Mouse (Mus musculus): ENCODE data around the gene Endou. TPM values are rescaled to one million over a fixed set of nuclear protein-coding genes. Genes with fewer than 3 reads are reported as not detected.

The Endou gene
- polyA plus RNA-seq, 1 experiment from 2014 or later: 0.31 TPM

DNA sequence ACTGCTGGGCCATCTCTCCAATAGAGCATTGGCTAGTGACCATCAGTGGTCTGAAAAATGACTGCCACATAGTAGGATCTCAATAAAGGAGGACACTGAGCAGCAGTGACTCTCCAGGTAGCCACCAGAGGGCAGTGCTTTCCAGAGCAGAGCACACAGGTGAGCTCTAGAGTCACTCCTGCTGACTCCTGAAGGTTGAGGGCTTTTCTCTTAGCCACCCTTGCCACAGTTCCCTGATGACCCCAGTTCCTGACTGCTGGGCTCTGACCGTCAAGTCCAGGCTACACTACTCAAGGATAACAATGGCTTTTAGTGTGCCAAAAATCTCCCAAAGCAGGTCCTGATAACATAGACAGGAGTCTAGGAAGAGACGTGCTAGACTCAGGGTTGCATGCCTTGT is 20.5 kb upstream of the Endou start:
- Histone ChIP-seq H3K36me3 (no peaks in the 10 kb centered on the region), H3K4me1 (replicated peaks) (peaks cover 41% of the 10 kb centered on the region), H3K4me2 (replicated peaks) (no peak overlapping the region), H3K27ac (no peak overlapping the region), H3K9me3 (no peaks in the 10 kb centered on the region), H3K4me3 (replicated peaks) (no peak overlapping the region), H3K9ac (replicated peaks) (no peak overlapping the region), H3K27me3 (0 out of 2 replicates have a peak, but pooled peaks cover 2% of the 10 kb centered on the region)
- no peak for ATAC-seq
- WGBS: 83% methylated on average over 2 of the region's 2 CpGs

DNA sequence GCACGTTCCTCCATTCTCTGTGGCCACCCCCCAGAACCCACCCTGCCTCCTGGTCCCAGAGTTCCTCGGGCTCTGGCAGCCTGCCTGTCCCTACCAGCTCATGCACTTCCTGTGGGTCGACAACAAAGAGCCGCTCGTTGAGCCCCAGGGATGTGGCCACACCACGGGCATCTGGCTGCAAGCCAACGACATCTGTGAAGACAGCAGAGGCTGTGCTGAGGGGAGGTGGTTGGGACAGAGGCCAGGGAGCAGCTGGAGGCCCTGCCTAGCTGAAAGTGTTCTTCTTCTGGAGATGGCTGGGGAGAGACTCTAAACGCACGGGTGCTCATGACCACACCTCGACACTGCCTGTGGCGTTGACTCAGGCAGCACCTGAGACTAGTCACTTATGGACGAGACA is 19.6 kb upstream of the Endou start:
- Histone ChIP-seq H3K27ac (peak overlapping the region; percentile 63), H3K4me1 (replicated peaks) (peaks cover 39% of the 10 kb centered on the region), H3K36me3 (no peaks in the 10 kb centered on the region), H3K27me3 (0 out of 2 replicates have a peak, but pooled peaks cover 2% of the 10 kb centered on the region), H3K9ac (replicated peaks) (no peak overlapping the region), H3K9me3 (no peaks in the 10 kb centered on the region), H3K4me3 (replicated peaks) (no peak overlapping the region), H3K4me2 (replicated peaks) (no peak overlapping the region)
- peak; percentile 85 for ATAC-seq
- 28% methylated on average over 12 of the region's 12 CpGs for WGBS

DNA sequence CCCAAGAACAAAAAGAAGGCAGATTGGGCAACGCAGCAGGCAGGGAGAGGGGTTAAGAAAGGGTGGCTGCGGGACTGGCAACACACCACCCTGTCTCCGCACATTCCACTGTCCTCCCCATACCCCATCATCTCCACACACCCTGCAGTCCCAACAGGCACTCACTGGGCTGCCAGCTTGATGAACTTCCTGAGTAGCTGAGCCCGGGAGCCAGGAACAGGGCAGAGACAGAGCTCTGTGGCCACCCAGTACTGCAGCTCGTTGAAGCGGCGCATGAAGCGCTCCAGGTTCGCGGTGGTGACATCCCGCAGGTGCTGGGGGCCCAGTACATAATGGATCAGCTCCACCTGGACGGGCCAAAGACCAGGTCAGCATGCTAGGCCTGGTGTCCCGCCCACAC is 18.7 kb upstream of the Endou start:
- 94% methylated on average over 13 of the region's 13 CpGs for WGBS

DNA sequence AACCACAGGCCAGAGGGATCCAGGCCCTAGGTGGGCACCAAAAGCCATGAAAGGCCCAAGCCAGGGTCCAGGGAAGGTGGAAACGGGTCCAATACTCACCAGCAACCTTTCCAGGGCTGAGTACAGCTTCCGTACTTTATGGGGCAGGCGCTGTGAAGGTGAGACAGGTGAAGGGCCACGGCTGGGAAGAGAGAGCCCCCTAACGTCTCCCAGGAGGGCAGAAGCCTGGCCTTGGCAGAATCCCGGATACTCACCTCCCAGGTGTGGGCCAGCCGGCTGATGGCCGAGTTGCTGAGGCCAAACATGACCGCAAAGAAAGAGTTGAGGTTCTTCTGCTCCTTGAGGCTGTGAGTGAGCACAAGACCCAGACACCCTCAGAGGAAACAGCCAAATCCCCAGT is 18.3 kb upstream of the Endou start:
- WGBS: 96% methylated on average over 9 of the region's 9 CpGs
- Histone ChIP-seq H3K27ac (no peak overlapping the region), H3K4me3 (replicated peaks) (no peak overlapping the region), H3K4me2 (replicated peaks) (no peak overlapping the region), H3K9ac (replicated peaks) (no peak overlapping the region), H3K27me3 (0 out of 2 replicates have a peak, but pooled peaks cover 2% of the 10 kb centered on the region), H3K36me3 (no peaks in the 10 kb centered on the region), H3K9me3 (no peaks in the 10 kb centered on the region), H3K4me1 (replicated peaks) (peaks cover 41% of the 10 kb centered on the region)
- ATAC-seq: no peak

More for the DNA sequence above, 18.7 kb upstream of the Endou start:
- peak overlapping the region; percentile 63; the same call in 1 of the 2 replicates for H3K27ac ChIP-seq
- 0 out of 2 replicates have a peak, but pooled peaks cover 2% of the 10 kb centered on the region for H3K27me3 ChIP-seq
- H3K4me1 ChIP-seq (replicated peaks): peaks cover 39% of the 10 kb centered on the region
- H3K36me3 ChIP-seq: no peaks in the 10 kb centered on the region
- H3K4me3 ChIP-seq (replicated peaks): no peak overlapping the region
- H3K4me2 ChIP-seq (replicated peaks): no peak overlapping the region
- no peak overlapping the region for H3K9ac ChIP-seq (replicated peaks)
- ATAC-seq: no peak
- no peaks in the 10 kb centered on the region for H3K9me3 ChIP-seq

DNA sequence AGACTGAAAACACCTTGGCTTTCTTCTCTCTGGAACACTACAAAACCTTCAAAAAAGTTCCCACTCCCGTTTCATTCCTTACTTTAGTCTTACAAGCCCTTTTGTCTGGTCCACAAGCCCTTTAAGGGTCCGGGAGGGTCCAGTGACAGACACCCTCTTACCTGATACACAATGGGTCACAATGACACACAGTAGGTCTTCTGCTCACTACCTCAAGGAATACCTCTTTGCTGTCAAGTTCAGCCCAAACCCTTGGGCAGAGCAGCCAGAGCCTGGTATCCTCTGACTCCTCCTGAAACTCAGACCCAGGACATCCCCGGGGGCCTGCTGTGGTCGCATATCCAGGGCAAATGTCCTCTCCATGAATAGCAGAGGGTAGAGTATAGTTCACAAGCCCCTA is 17.8 kb upstream of the Endou start:
- Histone ChIP-seq H3K9me3 (no peaks in the 10 kb centered on the region), H3K36me3 (no peaks in the 10 kb centered on the region), H3K4me3 (replicated peaks) (no peak overlapping the region), H3K27me3 (0 out of 2 replicates have a peak, but pooled peaks cover 2% of the 10 kb centered on the region), H3K4me2 (replicated peaks) (no peak overlapping the region), H3K27ac (no peak overlapping the region), H3K9ac (replicated peaks) (no peak overlapping the region), H3K4me1 (replicated peaks) (peaks cover 36% of the 10 kb centered on the region)
- 79% methylated on average over 4 of the region's 4 CpGs for WGBS
- ATAC-seq: no peak

DNA sequence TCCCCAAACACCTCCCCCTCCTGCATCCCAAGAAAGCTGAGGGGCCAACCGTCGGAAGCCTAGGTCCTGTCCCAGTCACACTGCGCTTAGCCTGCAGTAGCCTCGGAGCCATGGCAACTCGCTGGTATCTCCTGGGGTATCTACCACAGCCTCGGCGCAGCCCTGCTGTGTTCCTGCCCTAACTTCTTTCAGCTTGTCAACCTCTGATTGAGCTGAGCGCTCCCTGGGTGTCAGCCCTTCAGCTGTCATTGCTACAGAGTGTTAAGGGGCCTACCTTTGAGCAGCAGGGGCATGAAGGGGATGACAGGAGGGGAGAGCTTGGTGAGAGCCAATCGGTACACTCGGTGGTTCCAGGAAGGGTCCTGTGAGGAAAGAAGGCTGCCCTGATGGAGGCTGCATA is 17.2 kb upstream of the Endou start:
- Histone ChIP-seq H3K27ac (no peak overlapping the region), H3K4me1 (replicated peaks) (peaks cover 34% of the 10 kb centered on the region), H3K27me3 (0 out of 2 replicates have a peak, but pooled peaks cover 2% of the 10 kb centered on the region), H3K36me3 (no peaks in the 10 kb centered on the region), H3K9me3 (no peaks in the 10 kb centered on the region), H3K4me2 (replicated peaks) (no peak overlapping the region), H3K4me3 (replicated peaks) (no peak overlapping the region), H3K9ac (replicated peaks) (no peak overlapping the region)
- ATAC-seq: no peak
- 34% methylated on average over 10 of the region's 10 CpGs for WGBS

DNA sequence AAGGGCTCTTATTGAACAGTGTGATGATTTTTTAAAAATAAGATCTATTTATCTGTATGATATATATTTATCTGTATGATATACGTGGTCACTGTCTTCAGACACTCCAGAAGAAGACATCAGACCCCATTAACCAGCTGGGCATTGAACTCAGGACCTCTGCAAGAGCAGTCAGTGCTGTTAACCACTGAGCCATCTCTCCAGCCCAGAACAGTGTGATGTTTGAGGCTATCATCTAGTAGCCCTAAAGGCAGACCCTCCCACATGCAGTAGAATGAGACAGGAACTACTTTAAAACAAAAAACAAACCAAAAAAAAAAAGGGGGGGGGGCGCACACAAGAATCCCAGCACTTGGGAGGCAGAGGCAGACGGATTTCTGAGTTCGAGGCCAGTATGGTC is 16.3 kb upstream of the Endou start:
- no peak overlapping the region for H3K27ac ChIP-seq
- ATAC-seq: no peak
- no peak overlapping the region for H3K9ac ChIP-seq (replicated peaks)
- H3K4me2 ChIP-seq (replicated peaks): no peak overlapping the region
- 0 out of 2 replicates have a peak, but pooled peaks cover 2% of the 10 kb centered on the region for H3K27me3 ChIP-seq
- WGBS: 83% methylated on average over 4 of the region's 4 CpGs
- no peaks in the 10 kb centered on the region for H3K36me3 ChIP-seq
- H3K4me3 ChIP-seq (replicated peaks): no peak overlapping the region
- no peaks in the 10 kb centered on the region for H3K9me3 ChIP-seq
- peaks cover 35% of the 10 kb centered on the region for H3K4me1 ChIP-seq (replicated peaks)

DNA sequence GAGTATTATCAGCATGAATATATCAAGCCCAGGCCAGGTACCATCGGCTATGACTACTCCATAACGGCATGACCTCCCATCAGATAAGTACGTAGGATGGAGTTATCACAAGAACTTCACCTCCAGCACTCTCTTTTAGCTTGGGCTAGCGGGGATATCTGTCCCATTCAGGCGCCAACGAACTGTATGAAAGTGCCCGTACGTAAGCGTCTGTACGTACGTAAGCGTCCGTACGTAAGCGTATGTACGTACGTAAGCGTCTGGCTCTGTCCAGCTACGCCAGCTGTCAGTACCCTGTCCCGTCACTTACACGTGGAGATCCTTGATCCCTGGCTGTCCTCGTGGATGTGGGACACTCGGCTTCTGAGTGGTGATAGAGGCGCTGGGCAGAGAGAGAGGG is 15.6 kb upstream of the Endou start:
- Histone ChIP-seq H3K4me1 (replicated peaks) (peaks cover 42% of the 10 kb centered on the region), H3K36me3 (no peaks in the 10 kb centered on the region), H3K4me2 (replicated peaks) (no peak overlapping the region), H3K9me3 (no peaks in the 10 kb centered on the region), H3K4me3 (replicated peaks) (no peak overlapping the region), H3K9ac (replicated peaks) (no peak overlapping the region), H3K27me3 (0 out of 2 replicates have a peak, but pooled peaks cover 2% of the 10 kb centered on the region), H3K27ac (no peak overlapping the region)
- 94% methylated on average over 24 of the region's 24 CpGs for WGBS
- no peak for ATAC-seq

DNA sequence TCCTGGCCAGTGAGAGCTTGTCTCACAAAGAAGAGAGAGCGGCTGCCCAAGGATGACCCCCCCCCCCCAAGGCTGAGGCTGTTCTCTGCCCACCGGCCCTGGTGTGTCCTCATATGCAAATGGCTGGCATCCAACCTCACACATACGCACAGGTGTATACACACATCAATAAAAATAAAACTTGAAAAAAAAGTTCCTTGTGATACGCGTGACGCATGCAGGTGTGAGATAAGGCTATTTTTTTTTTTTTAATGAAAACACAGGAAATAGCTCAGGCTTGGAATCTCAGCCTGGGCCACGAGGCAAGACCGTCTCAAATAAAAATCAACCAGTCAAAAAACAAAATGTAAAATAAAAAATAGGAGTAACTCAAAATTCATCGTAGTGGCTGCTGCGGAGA is 15.1 kb upstream of the Endou start:
- Histone ChIP-seq H3K9ac (replicated peaks) (no peak overlapping the region), H3K27ac (no peak overlapping the region), H3K9me3 (no peaks in the 10 kb centered on the region), H3K36me3 (no peaks in the 10 kb centered on the region), H3K4me3 (replicated peaks) (no peak overlapping the region), H3K4me1 (replicated peaks) (peaks cover 42% of the 10 kb centered on the region), H3K27me3 (0 out of 2 replicates have a peak, but pooled peaks cover 2% of the 10 kb centered on the region), H3K4me2 (replicated peaks) (no peak overlapping the region)
- 94% methylated on average over 10 of the region's 10 CpGs for WGBS
- ATAC-seq: no peak

DNA sequence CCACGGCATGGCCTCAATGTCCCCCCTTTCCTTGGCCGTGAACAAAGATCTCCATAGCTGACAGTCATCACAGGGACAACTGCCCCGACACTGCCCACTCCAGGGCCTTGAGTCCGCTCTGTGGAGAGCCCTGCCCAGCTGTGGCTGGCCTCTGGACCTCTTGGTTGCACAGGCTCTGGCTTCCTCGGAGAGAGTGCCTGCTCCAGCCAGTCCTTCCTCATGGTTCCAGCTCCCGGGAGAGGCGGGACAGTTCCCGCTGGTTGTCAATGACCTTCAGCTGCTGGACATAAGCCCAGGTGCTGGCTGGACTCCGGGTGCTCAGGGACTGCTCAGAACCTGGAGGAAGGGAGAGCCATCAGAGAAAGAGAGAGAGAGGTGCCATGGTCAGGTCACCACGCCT is 14.2 kb upstream of the Endou start:
- Histone ChIP-seq H3K36me3 (no peaks in the 10 kb centered on the region), H3K4me3 (replicated peaks) (no peak overlapping the region), H3K9me3 (no peaks in the 10 kb centered on the region), H3K4me1 (replicated peaks) (peaks cover 34% of the 10 kb centered on the region), H3K4me2 (replicated peaks) (no peak overlapping the region), H3K27me3 (0 out of 2 replicates have a peak, but pooled peaks cover 2% of the 10 kb centered on the region), H3K27ac (0 out of 2 replicates have a peak overlapping the region, but pooled peaks have one; percentile 2), H3K9ac (replicated peaks) (no peak overlapping the region)
- 79% methylated on average over 10 of the region's 10 CpGs for WGBS
- ATAC-seq: no peak

DNA sequence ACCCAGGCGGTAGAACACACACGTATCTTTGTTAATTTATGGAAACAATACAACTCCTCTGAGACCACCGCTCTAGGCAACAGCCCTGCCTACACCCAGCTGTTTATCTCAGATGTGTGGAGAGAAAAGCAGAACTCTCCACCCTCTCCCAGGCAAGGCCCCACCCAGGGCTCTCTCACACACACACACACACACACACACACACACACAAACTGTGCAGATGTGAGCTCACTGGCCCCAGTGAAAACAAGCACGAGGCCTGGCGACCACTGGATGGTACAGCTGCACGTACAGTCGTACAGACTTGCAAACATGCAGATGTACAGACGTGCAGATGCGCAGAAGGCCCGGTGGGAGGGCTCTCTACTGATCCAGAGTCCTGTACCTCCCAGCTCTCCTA is 13.8 kb upstream of the Endou start:
- Histone ChIP-seq H3K4me1 (replicated peaks) (peaks cover 30% of the 10 kb centered on the region), H3K27me3 (0 out of 2 replicates have a peak, but pooled peaks cover 2% of the 10 kb centered on the region), H3K9ac (replicated peaks) (no peak overlapping the region), H3K36me3 (no peaks in the 10 kb centered on the region), H3K4me3 (replicated peaks) (no peak overlapping the region), H3K9me3 (no peaks in the 10 kb centered on the region), H3K27ac (0 out of 2 replicates have a peak overlapping the region, but pooled peaks have one; percentile 2), H3K4me2 (replicated peaks) (no peak overlapping the region)
- WGBS: 70% methylated on average over 10 of the region's 10 CpGs
- peak; percentile 24; the same call in 1 of the 2 replicates for ATAC-seq

DNA sequence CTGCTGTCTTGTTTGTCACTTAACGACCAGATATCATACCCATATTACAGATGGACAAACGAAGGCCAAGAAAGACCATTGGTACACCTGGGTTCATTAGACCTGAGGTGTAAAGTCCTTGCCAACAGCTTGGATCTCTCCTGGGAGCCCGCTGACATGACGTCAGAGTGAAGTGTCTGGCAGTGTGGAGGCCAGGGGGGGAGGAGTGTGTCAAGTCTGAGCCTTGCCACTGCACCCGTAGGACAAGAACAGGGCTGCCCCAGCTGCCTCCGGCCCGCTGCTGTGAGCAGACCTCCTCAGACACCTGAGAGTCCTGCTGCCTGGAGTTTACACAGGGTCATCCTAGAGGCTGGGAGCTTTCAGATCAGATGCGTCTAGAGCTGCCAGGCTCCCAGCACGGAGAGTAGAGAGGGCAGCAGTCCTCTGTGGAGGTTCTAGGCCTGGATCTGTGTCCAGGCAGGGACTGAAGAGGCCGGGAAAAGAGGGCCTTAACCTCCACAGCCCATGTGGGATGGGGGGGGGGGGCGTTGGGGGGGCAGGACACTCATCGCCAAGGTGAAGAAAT is 12.9 kb upstream of the Endou start:
- no peak overlapping the region for H3K27ac ChIP-seq
- ATAC-seq: no peak
- WGBS: 74% methylated on average over 12 of the region's 12 CpGs
- no peak overlapping the region for H3K9ac ChIP-seq (replicated peaks)
- no peaks in the 10 kb centered on the region for H3K36me3 ChIP-seq
- no peak overlapping the region for H3K4me2 ChIP-seq (replicated peaks)
- 0 out of 2 replicates have a peak, but pooled peaks cover 2% of the 10 kb centered on the region for H3K27me3 ChIP-seq
- H3K4me3 ChIP-seq (replicated peaks): no peak overlapping the region
- H3K4me1 ChIP-seq (replicated peaks): peaks cover 25% of the 10 kb centered on the region
- no peaks in the 10 kb centered on the region for H3K9me3 ChIP-seq

DNA sequence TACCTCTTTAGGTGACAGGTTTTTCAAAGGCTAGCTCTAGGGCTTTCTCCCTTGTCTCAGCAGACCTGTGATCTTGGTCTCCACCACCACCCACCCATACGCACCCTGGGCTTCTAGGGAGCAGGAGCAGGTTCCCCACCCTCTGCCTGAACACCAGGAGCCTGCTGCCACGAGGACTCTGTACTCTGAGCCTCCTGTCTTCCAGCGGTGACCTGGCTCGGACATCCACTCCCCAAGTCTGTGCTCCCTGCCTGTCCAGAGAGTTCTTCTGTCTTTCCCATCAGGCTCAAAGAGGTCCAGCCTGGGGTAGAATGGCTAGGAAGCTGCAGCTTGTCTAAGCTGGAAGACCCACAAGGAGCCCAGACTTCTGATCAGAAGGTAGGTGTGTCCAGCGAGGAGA is 12.1 kb upstream of the Endou start:
- Histone ChIP-seq H3K4me2 (replicated peaks) (no peak overlapping the region), H3K4me1 (replicated peaks) (peaks cover 20% of the 10 kb centered on the region), H3K27me3 (0 out of 2 replicates have a peak, but pooled peaks cover 2% of the 10 kb centered on the region), H3K9me3 (no peaks in the 10 kb centered on the region), H3K9ac (replicated peaks) (no peak overlapping the region), H3K4me3 (replicated peaks) (no peak overlapping the region), H3K36me3 (no peaks in the 10 kb centered on the region), H3K27ac (no peak overlapping the region)
- 90% methylated on average over 5 of the region's 5 CpGs for WGBS
- no peak for ATAC-seq

Measured in midbrain, embryonic 13.5 days (tissue).